Mouse (Mus musculus) heart, adult 2 months (tissue): ENCODE results near the gene Ypel3.

Source experiments
- CTCF ChIP-seq: fragments of 200-600 bp; IDR thresholded peaks from 2 replicates; pipeline ENCODE4 v1.8.1; 2022; ENCODE audit warnings: antibody characterized with exemption, mild to moderate bottlenecking, moderate library complexity
- EP300 ChIP-seq: fragments of 200-500 bp; IDR thresholded peaks from 2 replicates; pipeline ENCODE4 v1.6.1; 2011; ENCODE audit warnings: low read depth, low read length, control low read depth; ENCODE audit not compliant: insufficient read depth
- POLR2A ChIP-seq: fragments of 200-500 bp; IDR thresholded peaks from 2 replicates; pipeline ENCODE4 v1.6.1; 2011; ENCODE audit warnings: mild to moderate bottlenecking, low read depth, low read length, control low read depth; ENCODE audit not compliant: insufficient read depth

DNA sequence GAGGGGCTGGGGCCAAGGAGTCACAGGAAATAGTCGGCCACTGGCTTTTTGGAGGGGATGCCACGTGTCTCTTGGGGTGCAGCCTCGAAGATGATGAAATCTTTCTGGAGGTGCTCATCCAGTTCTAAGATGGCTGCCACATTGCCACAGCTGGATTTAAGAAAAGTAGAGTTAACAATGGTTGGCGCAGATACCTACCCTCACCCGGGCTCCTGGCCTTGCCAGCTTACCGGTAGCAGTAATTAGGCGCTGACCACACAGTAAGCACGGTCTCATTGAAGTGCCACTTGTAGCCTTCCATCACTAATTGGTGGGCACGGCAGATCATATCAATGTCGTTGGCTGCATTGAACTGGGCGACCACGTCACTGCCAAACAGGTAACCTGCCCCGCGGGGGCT, 9.4 kb downstream of the Ypel3 start:
- no peak for TF ChIP-seq POLR2A
- TF ChIP-seq CTCF = no peak
- no peak for TF ChIP-seq EP300
